ENCODE assay signal across 35 mouse cellular contexts in genomic region chr13:101456926-101457325, GRCm38 (mm10).
"Had no signal": no experiment of that assay in that cellular context is flagged by ENCODE, and none has a peak within 500 bp of the region (broad histone marks: within the 10 kb centered on the region; RNA-seq: fewer than 3 reads in every experiment).

No protein-coding gene starts in this region.

- H3K4me2 ChIP-seq: heart, embryonic 11.5 days; heart, embryonic 12.5 days; heart, embryonic 13.5 days; heart, embryonic 15.5 days; hindbrain, embryonic 12.5 days; hindbrain, embryonic 13.5 days; hindbrain, embryonic 14.5 days; hindbrain, embryonic 15.5 days; intestine, embryonic 15.5 days; kidney, embryonic 15.5 days had no signal

- H3K36me3 ChIP-seq: heart, embryonic 12.5 days; heart, embryonic 13.5 days; heart, embryonic 15.5 days; hindbrain, embryonic 10.5 days; hindbrain, embryonic 12.5 days; hindbrain, embryonic 13.5 days; hindbrain, embryonic 15.5 days; intestine, embryonic 15.5 days; kidney, embryonic 15.5 days had no signal

- ATAC-seq: hindbrain, embryonic 16.5 days; hindbrain, postnatal 0 days; inflammation-experienced regulatory T-cells, adult 6 months; intestine, embryonic 15.5 days; intestine, embryonic 16.5 days; intestine, postnatal 0 days had no signal

- H3K27ac ChIP-seq: heart, embryonic 13.5 days; heart, embryonic 15.5 days; hindbrain, embryonic 10.5 days; hindbrain, embryonic 12.5 days; hindbrain, embryonic 13.5 days; hindbrain, embryonic 14.5 days; hindbrain, embryonic 15.5 days; hindbrain, postnatal 0 days; intestine, embryonic 15.5 days; kidney, embryonic 15.5 days; kidney, postnatal 0 days; layer of hippocampus, adult 2 months; left cerebral cortex, adult 2 months had no signal

- H3K4me1 ChIP-seq: heart, embryonic 12.5 days; heart, embryonic 13.5 days; heart, embryonic 15.5 days; hindbrain, embryonic 10.5 days; hindbrain, embryonic 12.5 days; hindbrain, embryonic 13.5 days; hindbrain, embryonic 15.5 days; intestine, embryonic 15.5 days; kidney, embryonic 15.5 days had no signal

- H3K4me3 ChIP-seq: heart, embryonic 12.5 days; heart, embryonic 13.5 days; heart, embryonic 15.5 days; hindbrain, embryonic 10.5 days; hindbrain, embryonic 12.5 days; hindbrain, embryonic 13.5 days; hindbrain, embryonic 15.5 days; intestine, embryonic 15.5 days; kidney, embryonic 15.5 days; layer of hippocampus, adult 2 months; left cerebral cortex, adult 2 months had no signal

- H3K9ac ChIP-seq: heart, embryonic 12.5 days; heart, embryonic 13.5 days; heart, embryonic 15.5 days; hindbrain, embryonic 12.5 days; hindbrain, embryonic 13.5 days; hindbrain, embryonic 14.5 days; hindbrain, embryonic 15.5 days; intestine, embryonic 15.5 days; kidney, embryonic 15.5 days had no signal

- H3K9me3 ChIP-seq: heart, embryonic 12.5 days; heart, embryonic 13.5 days; heart, embryonic 15.5 days; hindbrain, embryonic 10.5 days; hindbrain, embryonic 12.5 days; hindbrain, embryonic 13.5 days; hindbrain, embryonic 15.5 days; intestine, embryonic 15.5 days; kidney, embryonic 15.5 days had no signal

- H3K27me3 ChIP-seq: heart, embryonic 12.5 days; heart, embryonic 13.5 days; heart, embryonic 15.5 days; hindbrain, embryonic 12.5 days; hindbrain, embryonic 13.5 days; hindbrain, embryonic 15.5 days; intestine, embryonic 15.5 days; kidney, embryonic 15.5 days had no signal

- DNase-seq: heart, postnatal 10 days; heart, postnatal 14 days; heart, postnatal 36 days; heart, postnatal 4 days; kidney, adult 11 months; kidney, adult 18-20 months; kidney, adult 2 months; kidney, adult 8-10 months; kidney, adult 9 months; kidney, postnatal 10 days; kidney, postnatal 14 days; kidney, postnatal 25 days; kidney, postnatal 36 days; kidney, postnatal 4 days; layer of hippocampus, adult 9-11 months; layer of hippocampus, postnatal 36 days had no signal
